Mouse (Mus musculus) cortical plate, adult 2 months (tissue): ENCODE measurements around the gene Mfap1b.
"Not testable (repeated sequence)": the region's sequence is repeated elsewhere in the genome, so short reads cannot be mapped to it uniquely, and the experiment has no call there.

Experiments used
- CTCF ChIP-seq: fragments of 200-500 bp; IDR thresholded peaks from 2 replicates; pipeline ENCODE4 v1.5.1; 2011; ENCODE audit warnings: mild to moderate bottlenecking, control low read depth, low read length; ENCODE audit not compliant: insufficient read depth; ENCODE audit errors: extremely low read depth
- POLR2A ChIP-seq: fragments of 200-500 bp; IDR thresholded peaks from 2 replicates; pipeline ENCODE4 v1.6.1; 2011; ENCODE audit warnings: mild to moderate bottlenecking, low read length, control low read depth; ENCODE audit not compliant: insufficient read depth; ENCODE audit errors: extremely low read depth

DNA sequence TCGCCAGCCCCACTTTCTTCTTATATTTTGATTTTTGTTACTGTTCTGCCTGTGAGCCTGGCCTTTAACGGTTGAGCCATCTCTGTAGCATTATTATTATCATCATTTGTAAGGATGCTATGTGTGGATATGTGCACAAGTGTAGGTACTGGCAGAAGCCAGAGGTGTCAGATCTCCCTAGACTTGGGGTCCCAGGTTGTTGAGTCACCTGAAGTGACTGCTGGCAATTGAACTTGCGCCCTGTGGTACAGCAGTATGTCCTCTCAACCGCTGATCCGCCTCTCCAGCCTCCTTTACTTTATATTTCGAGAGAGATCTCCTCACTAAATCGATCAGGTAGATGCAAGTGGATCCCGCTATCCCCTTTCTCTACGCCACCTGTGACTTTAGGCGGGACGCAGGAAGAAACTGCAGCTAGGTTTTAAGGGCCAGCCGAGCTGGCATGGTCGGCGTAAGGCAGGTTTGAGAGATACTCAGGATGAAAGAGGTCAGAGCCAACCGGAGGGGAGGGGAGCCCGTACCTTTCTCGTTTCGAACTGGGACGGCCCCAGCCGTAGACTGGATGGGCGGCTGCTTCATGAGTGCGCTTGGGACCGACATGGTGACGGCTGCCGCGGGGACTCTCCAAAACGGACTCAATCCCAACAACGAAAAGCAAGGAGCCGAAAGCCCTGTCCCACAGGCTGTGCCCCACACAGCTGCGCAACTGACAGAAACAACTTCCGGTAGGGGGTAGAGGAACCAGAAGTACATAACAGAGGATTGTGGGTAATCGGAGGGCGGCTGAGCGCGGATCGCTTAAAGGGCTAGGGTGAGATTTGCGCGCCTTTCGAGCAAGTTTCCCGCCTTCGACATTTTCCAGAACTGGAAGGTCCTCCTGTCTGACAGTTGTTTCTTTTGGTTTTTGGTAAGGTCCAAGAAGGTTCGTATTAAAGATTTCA, 32.3 kb upstream of the Mfap1b start, which contains the start of the genes Mfap1a and Wdr76:
- TF ChIP-seq POLR2A, result peak; percentile 92
- TF ChIP-seq CTCF, result not testable (repeated sequence)
